Mouse (Mus musculus): ENCODE data around the gene Egln3.

Egln3 gene

GRCm38 (mm10) chr12:54162637-54163131 lies 41.0 kb downstream of the Egln3 start:
- no peak for DNase-seq (ENCODE audit: low read depth, low spot score)

- no peak for DNase-seq (ENCODE audit: low read depth, low spot score)
Measured at GRCm38 (mm10) chr12:54161468-54162202, 42.0 kb downstream of the Egln3 start.

- DNase-seq (ENCODE audit: low read depth, low spot score): no peak
Measured at GRCm38 (mm10) chr12:54160279-54160678, 43.4 kb downstream of the Egln3 start.

DNA sequence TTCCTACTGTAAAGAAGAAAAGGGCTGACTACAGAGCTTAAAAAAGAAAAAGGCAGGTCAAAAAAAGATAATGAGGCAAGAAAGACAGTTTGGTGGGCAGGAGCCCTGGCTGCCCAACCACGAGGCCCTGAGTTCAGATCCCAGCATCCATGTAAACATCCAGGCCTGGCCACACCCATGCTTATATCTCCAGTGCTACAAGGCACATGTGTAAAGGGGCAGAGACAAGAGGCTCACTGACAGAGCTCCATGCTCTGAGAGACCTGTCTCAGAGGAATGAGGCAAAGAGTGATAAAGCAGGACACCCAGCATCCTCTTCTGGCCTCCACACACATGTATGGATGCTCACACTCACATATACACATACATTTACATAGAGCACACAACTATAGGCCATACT lies 48.9 kb downstream of the Egln3 start:
- no peak for DNase-seq (ENCODE audit: low read depth, low spot score)

GRCm38 (mm10) chr12:54146943-54147556 lies 56.6 kb downstream of the Egln3 start:
- DNase-seq (ENCODE audit: low read depth, low spot score): no peak

Data from retina, adult 2 months (tissue).